8 mouse cellular contexts compared by ENCODE assay signal in genomic region chr2:13271165-13271957, GRCm38 (mm10). TPM values are rescaled to one million over a fixed set of nuclear protein-coding genes. Genes with fewer than 3 reads are reported as not detected.
DNase-seq lines count a peak whose midpoint lies in the region; ATAC-seq lines count a peak whose summit lies in the region.

Rsu1 (minus strand) TSS chr2:13271415.

- H3K4me1 ChIP-seq in hindbrain, embryonic 16.5 days (ENCODE audit: control insufficient read depth, insufficient read depth, low read depth, low read length) = peaks cover 9% of the 10 kb centered on the region

- peak within 1 kb of the TSS; percentile 79 for H3K9ac ChIP-seq in hindbrain, embryonic 16.5 days (ENCODE audit: low read depth, low read length)

- H3K36me3 ChIP-seq in hindbrain, embryonic 16.5 days (ENCODE audit: control insufficient read depth, insufficient read depth, low read length) = no peaks in the 10 kb centered on the region
- peaks cover 14% of the 10 kb centered on the region; the same call in 1 of the 2 replicates for H3K36me3 ChIP-seq in macrophage (ENCODE audit: inconsistent target)

- H3K9me3 ChIP-seq in hindbrain, embryonic 16.5 days (ENCODE audit: control insufficient read depth, low read length) = no peaks in the 10 kb centered on the region

- H3K27me3 ChIP-seq in hindbrain, embryonic 16.5 days (replicated peaks; ENCODE audit: control insufficient read depth, insufficient read depth, low read length) = no peaks in the 10 kb centered on the region

- peaks cover 41% of the 10 kb centered on the region for H3K79me2 ChIP-seq in macrophage (ENCODE audit: inconsistent target)

- DNase-seq in WW6 (ENCODE audit: low read depth, low spot score) = peak; percentile 96
- peak; percentile 76 to 87 for DNase-seq in cerebellum, postnatal 4 days (ENCODE audit: low spot score in 2 of 2)
- peak; percentile 99 for DNase-seq in gastrocnemius, adult 18-20 months (ENCODE audit: low spot score)
- peak; percentile 88 to 95 for DNase-seq in left cerebral cortex, adult 18-20 months (ENCODE audit: low spot score in 2 of 2)
- DNase-seq in right cerebral cortex, adult 18-20 months = peak; percentile 99
- peak; percentile 78 for DNase-seq in urinary bladder, postnatal 10 days (ENCODE audit: low spot score)

- peak within 1 kb of the TSS; percentile 62 for H3K4me3 ChIP-seq in hindbrain, embryonic 16.5 days (ENCODE audit: low read length)
- H3K4me3 ChIP-seq in macrophage (ENCODE audit: inconsistent target) = peak within 1 kb of the TSS; percentile 73

- peak within 1 kb of the TSS; percentile 68; the same call in 1 of the 2 replicates for H3K27ac ChIP-seq in hindbrain, embryonic 16.5 days (ENCODE audit: low read depth, low read length)
- H3K27ac ChIP-seq in macrophage = peak within 1 kb of the TSS; percentile 67

- peak within 1 kb of the TSS; percentile 90 for H3K4me2 ChIP-seq in hindbrain, embryonic 16.5 days (ENCODE audit: low read length)

- under 1% methylated on average over 37 of the region's 37 CpGs for WGBS in hindbrain, embryonic 16.5 days
- WGBS in macrophage (ENCODE audit: missing documents) = under 1% methylated on average over 37 of the region's 37 CpGs

- peak; percentile 100 for ATAC-seq in hindbrain, embryonic 16.5 days

RNA-seq across cellular contexts. Expression of gene Rsu1, which starts in this region (rescaled TPM):
- total RNA-seq in gastrocnemius, adult 18-20 months (2021) = 10 to 100 TPM; 29.2 to 30.5 TPM
- polyA plus RNA-seq in hindbrain, embryonic 16.5 days (2015; fragmentation: Nextera tagmentation; extraction: Ambion mirVana) = 85.5 and 97.5 TPM in 2 replicates
- total RNA-seq in left cerebral cortex, adult 18-20 months (2021) = 10 to 100 TPM; 24.5 to 31.1 TPM
- total RNA-seq in macrophage (2018; cell fraction: chromatin; rRNA removed) = 100 to 1,000 TPM in 25 of 26 experiments, 10 to 100 TPM in 1; 99.8 to 213 (median 162) TPM
- total RNA-seq in macrophage (2018; cell fraction: cytosol; rRNA removed) = 100 to 1,000 TPM in 13 of 26 experiments, 10 to 100 TPM in 13; 78.0 to 141 (median 100) TPM
- 100 to 1,000 TPM in 17 of 26 experiments, 10 to 100 TPM in 9; 56.0 to 195 (median 108) TPM for total RNA-seq in macrophage (2018; cell fraction: nucleus; rRNA removed)
- polyA plus RNA-seq in macrophage (2018) = 119 to 242 TPM (median 141 TPM) in 3 replicates

Comparison
In these comparisons a context has a peak if more than half of its experiments do, and no peak if none do; other contexts are left out.
1. Peak in every context shown above with its lines: DNase-seq, ATAC-seq, H3K4me3 ChIP-seq and H3K27ac ChIP-seq.